ENCODE assay signal across 22 mouse cellular contexts in genomic region chr9:45719997-45720396, GRCm38 (mm10).
A peak's percentile ranks its signal among the peaks of the same experiment; 100 is the strongest.
DNase-seq lines count a peak whose midpoint lies in the region; ATAC-seq and TF ChIP-seq lines count a peak whose summit lies in the region.
"Had no signal": no experiment of that assay in that cellular context is flagged by ENCODE, and none has a peak within 500 bp of the region (broad histone marks: within the 10 kb centered on the region; RNA-seq: fewer than 3 reads in every experiment).

No protein-coding gene starts in this region.

- no peaks in the 10 kb centered on the region for H3K4me1 ChIP-seq in hindbrain, embryonic 14.5 days (replicated peaks; ENCODE audit: control insufficient read depth, insufficient read depth, low read length)
- no peaks in the 10 kb centered on the region for H3K4me1 ChIP-seq in hindbrain, postnatal 0 days (ENCODE audit: insufficient read depth, low read length)
- no peaks in the 10 kb centered on the region for H3K4me1 ChIP-seq in neural tube, embryonic 13.5 days (replicated peaks)
- 0 out of 2 replicates have a peak, but pooled peaks cover 7% of the 10 kb centered on the region for H3K4me1 ChIP-seq in neural tube, embryonic 15.5 days
- no peaks in the 10 kb centered on the region for H3K4me1 ChIP-seq in lung, adult 2 months (ENCODE audit: control insufficient read depth, insufficient read depth, low read length)
- H3K4me1 ChIP-seq: embryonic facial prominence, embryonic 13.5 days; embryonic facial prominence, embryonic 15.5 days; forebrain, embryonic 12.5 days had no signal

- no peak for TF ChIP-seq CTCF in hindbrain, postnatal 0 days (IDR thresholded peaks at IDR 0.05; ENCODE audit: low read depth)
- no peak for TF ChIP-seq CTCF in lung, adult 2 months (IDR thresholded peaks at IDR 0.05; ENCODE audit: insufficient read depth, low read length)

- ATAC-seq in hindbrain, embryonic 14.5 days (ENCODE audit: low FRiP score): peak; percentile 27; the same call in 1 of the 2 replicates
- ATAC-seq in hindbrain, postnatal 0 days: no peak
- ATAC-seq in neural tube, embryonic 13.5 days (ENCODE audit: low read depth): peak; percentile 85
- ATAC-seq in neural tube, embryonic 15.5 days (ENCODE audit: low FRiP score): peak; percentile 61
- ATAC-seq: forebrain, embryonic 14.5 days had no signal

- H3K9me3 ChIP-seq in hindbrain, embryonic 14.5 days (ENCODE audit: control insufficient read depth, low read length): no peaks in the 10 kb centered on the region
- no peaks in the 10 kb centered on the region for H3K9me3 ChIP-seq in hindbrain, postnatal 0 days (ENCODE audit: low read length)
- no peaks in the 10 kb centered on the region for H3K9me3 ChIP-seq in neural tube, embryonic 13.5 days
- H3K9me3 ChIP-seq in neural tube, embryonic 15.5 days (replicated peaks): no peaks in the 10 kb centered on the region
- H3K9me3 ChIP-seq: embryonic facial prominence, embryonic 13.5 days; embryonic facial prominence, embryonic 15.5 days; forebrain, embryonic 10.5 days; forebrain, embryonic 12.5 days had no signal

- H3K36me3 ChIP-seq in hindbrain, embryonic 14.5 days (replicated peaks; ENCODE audit: control insufficient read depth, insufficient read depth): peaks cover 24% of the 10 kb centered on the region
- H3K36me3 ChIP-seq in hindbrain, postnatal 0 days (ENCODE audit: insufficient read depth, low read length): peaks cover 3% of the 10 kb centered on the region; the same call in 1 of the 2 replicates
- peaks cover 35% of the 10 kb centered on the region for H3K36me3 ChIP-seq in neural tube, embryonic 13.5 days
- peaks cover 15% of the 10 kb centered on the region; the same call in 1 of the 2 replicates for H3K36me3 ChIP-seq in neural tube, embryonic 15.5 days
- H3K36me3 ChIP-seq: embryonic facial prominence, embryonic 13.5 days; embryonic facial prominence, embryonic 15.5 days; forebrain, embryonic 10.5 days; forebrain, embryonic 12.5 days had no signal

- no peaks in the 10 kb centered on the region for H3K27me3 ChIP-seq in hindbrain, embryonic 14.5 days (ENCODE audit: control insufficient read depth, insufficient read depth, low read length)
- H3K27me3 ChIP-seq in hindbrain, postnatal 0 days (ENCODE audit: insufficient read depth, low read length): no peaks in the 10 kb centered on the region
- H3K27me3 ChIP-seq in neural tube, embryonic 13.5 days: 0 out of 2 replicates have a peak, but pooled peaks cover 8% of the 10 kb centered on the region
- H3K27me3 ChIP-seq in neural tube, embryonic 15.5 days (replicated peaks): no peaks in the 10 kb centered on the region
- H3K27me3 ChIP-seq: embryonic facial prominence, embryonic 13.5 days; embryonic facial prominence, embryonic 15.5 days had no signal

- no peak overlapping the region for H3K4me3 ChIP-seq in hindbrain, embryonic 14.5 days (replicated peaks; ENCODE audit: low read length)
- no peak overlapping the region for H3K4me3 ChIP-seq in hindbrain, postnatal 0 days (ENCODE audit: low read length)
- no peak overlapping the region for H3K4me3 ChIP-seq in neural tube, embryonic 13.5 days
- no peak overlapping the region for H3K4me3 ChIP-seq in neural tube, embryonic 15.5 days (replicated peaks)
- no peak overlapping the region for H3K4me3 ChIP-seq in lung, adult 2 months (replicated peaks; ENCODE audit: extremely low read depth, low read depth, low read length)
- H3K4me3 ChIP-seq: embryonic facial prominence, embryonic 13.5 days; embryonic facial prominence, embryonic 15.5 days; erythroblast, embryonic 14.5 days; forebrain, embryonic 10.5 days; forebrain, embryonic 12.5 days had no signal

- WGBS in hindbrain, embryonic 14.5 days: 54% methylated on average over 7 of the region's 7 CpGs
- 51% methylated on average over 7 of the region's 7 CpGs for WGBS in hindbrain, postnatal 0 days
- WGBS in neural tube, embryonic 13.5 days: 43% methylated on average over 7 of the region's 7 CpGs
- 30% methylated on average over 7 of the region's 7 CpGs for whole genome bisulfite sequencing in neural tube, embryonic 15.5 days
- WGBS in lung, adult 2 months: 66% methylated on average over 7 of the region's 7 CpGs

- no peak for DNase-seq in hindbrain, embryonic 14.5 days (ENCODE audit: low spot score)
- no peak for DNase-seq in hindbrain, postnatal 0 days (ENCODE audit: low spot score)
- DNase-seq in neural tube, embryonic 10.5 days (ENCODE audit: extremely low spot score, low spot score): no peak
- DNase-seq in lung, adult 2 months: no peak
- DNase-seq: adrenal gland, adult 2 months; adrenal gland, postnatal 10 days; adrenal gland, postnatal 25 days; cerebellum, adult 11 months; cerebellum, adult 18-20 months; cerebellum, adult 8-10 months; cerebellum, adult 9-11 months; cerebellum, postnatal 14 days; cerebellum, postnatal 36 days; embryo, embryonic 11 days had no signal

- no peak for TF ChIP-seq POLR2A in lung, adult 2 months (IDR thresholded peaks at IDR 0.05; ENCODE audit: borderline replicate concordance, extremely low read depth, low read depth, low read length)

- H3K9ac ChIP-seq in hindbrain, embryonic 14.5 days: no peak overlapping the region
- no peak overlapping the region for H3K9ac ChIP-seq in hindbrain, postnatal 0 days (replicated peaks; ENCODE audit: low read length)
- no peak overlapping the region for H3K9ac ChIP-seq in neural tube, embryonic 13.5 days
- H3K9ac ChIP-seq in neural tube, embryonic 15.5 days (replicated peaks): no peak overlapping the region
- H3K9ac ChIP-seq: embryonic facial prominence, embryonic 13.5 days; embryonic facial prominence, embryonic 15.5 days; forebrain, embryonic 12.5 days had no signal

- no peak overlapping the region for H3K4me2 ChIP-seq in hindbrain, embryonic 14.5 days (replicated peaks)
- H3K4me2 ChIP-seq in hindbrain, postnatal 0 days (ENCODE audit: low read depth, low read length): no peak overlapping the region
- H3K4me2 ChIP-seq in neural tube, embryonic 13.5 days: no peak overlapping the region
- no peak overlapping the region for H3K4me2 ChIP-seq in neural tube, embryonic 15.5 days
- H3K4me2 ChIP-seq: embryonic facial prominence, embryonic 13.5 days; embryonic facial prominence, embryonic 15.5 days; forebrain, embryonic 12.5 days had no signal

- H3K27ac ChIP-seq in hindbrain, embryonic 14.5 days: no peak overlapping the region
- H3K27ac ChIP-seq in hindbrain, postnatal 0 days: no peak overlapping the region
- no peak overlapping the region for H3K27ac ChIP-seq in neural tube, embryonic 13.5 days (replicated peaks)
- no peak overlapping the region for H3K27ac ChIP-seq in neural tube, embryonic 15.5 days (replicated peaks)
- H3K27ac ChIP-seq: embryonic facial prominence, embryonic 13.5 days; embryonic facial prominence, embryonic 15.5 days; forebrain, embryonic 10.5 days had no signal
